Mouse (Mus musculus): ENCODE results near the gene Rpl15.

The Rpl15 gene

DNA sequence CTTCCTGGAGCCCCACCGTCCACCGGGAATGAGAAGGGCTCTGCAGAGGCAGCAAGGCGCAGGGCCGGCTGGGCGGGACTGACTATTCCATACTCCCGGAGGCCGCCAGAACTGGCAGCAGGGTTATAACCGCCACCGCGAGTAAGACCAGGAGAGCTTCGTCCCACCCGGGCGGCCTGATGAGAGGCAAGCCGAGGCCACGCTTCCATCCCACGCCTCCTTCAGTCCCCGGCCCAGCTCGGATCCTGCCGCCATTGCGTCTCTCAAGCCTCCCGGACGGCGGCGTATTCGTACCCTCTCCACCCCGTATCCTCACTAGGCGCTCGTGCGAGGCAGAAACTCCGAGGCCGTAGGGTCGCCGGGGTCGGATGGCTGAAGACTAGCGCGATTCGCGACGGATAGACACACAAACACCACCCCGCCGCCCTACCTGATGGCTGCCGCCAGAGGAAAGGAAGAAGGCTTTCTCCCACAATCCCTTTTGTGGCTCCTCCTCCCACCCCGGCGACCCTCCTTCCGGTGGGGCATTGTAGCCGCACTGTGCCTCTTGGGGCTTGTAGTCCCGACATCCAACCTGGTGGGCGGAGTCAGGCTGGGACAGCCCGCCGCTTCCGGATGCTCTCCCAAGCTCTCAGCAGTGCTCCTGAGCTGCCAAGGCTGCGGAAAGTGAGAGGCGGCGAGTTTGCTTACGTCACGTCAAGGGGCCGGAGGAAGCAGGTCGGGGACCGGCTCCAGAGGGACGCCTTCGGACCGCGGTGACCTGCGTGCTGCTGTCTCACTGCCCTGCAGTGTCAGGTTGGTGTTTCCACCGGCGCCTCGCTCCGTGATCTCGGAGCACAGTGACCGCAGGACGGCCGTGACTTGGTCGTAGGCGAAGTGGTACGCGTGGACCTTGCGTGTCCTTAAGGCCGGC, at the start of gene Rpl15, which contains the start of gene Nkiras1:
TSS of gene Rpl15 (minus strand) at position 863 of the 913 bp plus-strand sequence.
TSS of gene Nkiras1 (plus strand) at position 608 of the 913 bp plus-strand sequence.
- in situ Hi-C loops (cut with MboI, MseI) = loop anchor here (5.0 kb wide), 1 partner anchor 57 kb away; no protein-coding TSS in a partner anchor

DNA sequence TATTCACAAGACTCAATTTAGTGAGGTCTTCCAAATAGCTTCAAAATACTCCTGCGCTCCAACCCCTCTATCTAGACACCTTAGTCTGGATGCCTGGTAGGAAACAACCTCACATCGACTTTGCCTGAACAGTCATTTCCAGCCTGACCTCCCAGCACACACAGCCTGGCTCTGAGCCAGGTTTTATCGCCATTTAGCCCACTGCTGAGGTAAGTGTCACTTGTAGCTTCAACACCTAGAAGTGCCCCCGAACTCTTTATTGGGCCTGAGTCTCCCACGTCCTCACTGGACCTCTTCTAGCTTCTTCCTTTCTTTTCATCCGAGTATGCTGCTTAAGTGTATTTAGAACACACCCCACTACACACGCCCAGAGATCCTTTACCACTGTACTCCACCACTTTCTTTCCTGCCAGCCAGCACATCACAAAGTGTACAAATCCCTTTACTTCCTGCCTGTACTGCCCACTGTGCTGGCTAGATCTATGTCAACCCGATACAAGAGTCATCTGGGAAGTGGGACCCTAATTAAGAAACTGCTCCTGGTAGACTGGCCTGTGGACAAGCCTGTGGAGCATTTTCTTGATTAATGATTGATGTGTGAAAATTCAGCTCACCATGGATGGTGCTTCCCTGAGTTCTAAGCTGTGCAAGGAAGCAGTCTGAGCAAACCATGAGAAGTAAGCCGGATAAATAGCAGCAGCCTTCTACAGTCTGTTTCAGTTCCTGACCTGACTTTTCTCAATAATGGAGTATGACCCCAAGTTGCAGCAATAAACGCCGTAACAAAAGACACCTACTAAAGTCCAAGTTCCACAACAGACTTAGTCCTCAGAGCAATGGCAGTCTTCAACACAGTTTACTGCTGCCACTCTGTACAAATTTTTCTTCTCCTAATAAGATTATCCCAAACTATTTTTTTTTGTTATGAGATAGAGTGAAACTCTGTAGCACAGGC, 46.5 kb upstream of the Rpl15 start:
- in situ Hi-C loops (cut with MboI, MseI) = no loop called here

DNA sequence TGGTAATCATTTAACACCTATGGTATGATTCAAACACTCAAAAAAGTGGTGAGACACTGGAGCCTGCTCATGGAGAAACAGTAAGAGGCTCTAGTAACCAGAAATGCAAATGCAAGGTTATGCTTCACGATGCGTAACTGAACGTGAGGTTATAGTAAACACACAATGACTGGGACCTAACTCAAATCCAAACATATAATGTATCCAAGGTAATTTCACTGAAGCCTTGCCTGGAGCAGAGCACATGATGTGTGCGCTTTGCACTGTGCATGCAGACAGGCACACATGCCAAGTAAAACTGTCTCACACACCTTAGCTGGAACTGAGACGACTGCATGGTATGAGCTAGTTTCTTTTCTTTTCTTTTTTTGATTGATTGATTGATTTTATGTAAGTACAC, 33.0 kb upstream of the Rpl15 start:
- in situ Hi-C loops (cut with MboI, MseI) = no loop called here

DNA sequence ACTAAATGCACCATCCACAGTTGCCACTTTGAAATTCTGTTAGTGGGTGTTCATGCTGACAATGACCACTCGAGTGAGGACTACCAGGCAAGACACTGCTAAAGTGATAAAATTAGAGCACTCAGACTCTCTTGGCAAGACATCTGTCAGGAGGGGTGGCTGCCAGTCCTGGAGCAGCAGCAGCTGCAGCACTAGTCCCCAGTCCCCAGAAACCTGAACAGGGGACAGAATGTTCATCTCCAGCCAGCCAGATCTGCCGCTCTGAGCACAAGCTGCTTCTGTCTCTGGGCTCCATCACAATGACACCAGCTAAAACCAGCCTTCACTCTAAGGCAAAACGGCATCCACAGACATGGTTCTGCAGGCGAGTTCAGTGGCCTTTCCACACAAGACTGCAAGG, 32.1 kb upstream of the Rpl15 start:
- in situ Hi-C loops (cut with MboI, MseI) = no loop called here

DNA sequence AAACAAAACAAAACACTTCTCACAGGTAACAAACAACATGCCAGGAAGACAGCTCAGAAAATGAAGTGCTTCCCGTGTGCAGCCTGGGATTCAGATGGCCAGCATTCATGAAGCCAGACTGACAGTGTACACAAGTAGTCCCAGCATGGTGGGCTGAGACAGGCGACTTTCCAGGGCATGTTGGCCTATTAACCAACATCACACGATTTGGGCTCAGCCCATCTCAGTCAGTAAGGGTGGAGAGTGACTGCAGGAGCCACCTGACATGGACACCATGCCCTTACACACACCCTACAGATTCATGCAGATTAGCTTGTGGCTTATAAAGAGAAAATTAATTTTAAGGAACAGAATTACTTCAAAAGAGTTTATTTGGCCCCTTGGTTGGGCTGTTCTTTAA, 31.6 kb upstream of the Rpl15 start:
- in situ Hi-C loops (cut with MboI, MseI) = no loop called here

DNA sequence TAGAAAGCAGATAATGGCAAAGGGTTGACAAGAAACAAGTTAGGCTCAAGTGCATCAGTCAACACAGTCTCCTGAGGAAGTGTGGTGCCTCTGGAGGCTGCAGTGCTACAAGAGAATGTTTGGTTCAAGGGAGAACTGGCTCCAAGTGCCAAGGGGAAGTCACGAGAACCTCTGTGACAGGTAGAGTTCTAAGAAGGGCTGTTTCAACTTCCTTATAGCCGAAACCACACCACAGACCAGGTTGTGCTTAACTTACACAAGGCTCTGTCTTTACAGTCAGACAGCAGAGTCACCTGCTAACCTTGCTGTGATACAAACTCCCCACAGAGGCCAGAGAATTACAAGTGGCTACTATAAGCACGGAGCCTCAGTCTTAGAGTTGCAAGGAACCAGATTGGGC, 30.4 kb upstream of the Rpl15 start:
- in situ Hi-C loops (cut with MboI, MseI) = no loop called here

DNA sequence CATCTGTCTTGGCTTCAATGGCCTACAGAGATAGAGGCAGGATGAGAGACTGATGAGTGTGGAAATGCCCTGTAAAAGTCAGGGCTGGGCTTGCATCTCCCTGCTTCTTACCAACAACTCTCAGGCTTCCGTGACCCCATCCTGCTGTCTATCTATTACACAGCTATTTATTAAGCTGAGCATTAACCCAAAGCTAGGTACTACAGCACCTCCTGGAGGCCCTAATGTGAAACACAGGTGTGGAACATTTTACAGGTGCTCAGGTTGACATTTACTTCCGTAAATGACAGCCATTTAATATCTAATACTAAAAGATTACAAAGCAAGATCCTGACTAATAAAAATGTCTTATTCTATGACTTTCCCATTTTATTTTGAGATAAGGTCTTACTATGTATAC, 29.5 kb upstream of the Rpl15 start:
- in situ Hi-C loops (cut with MboI, MseI) = no loop called here

DNA sequence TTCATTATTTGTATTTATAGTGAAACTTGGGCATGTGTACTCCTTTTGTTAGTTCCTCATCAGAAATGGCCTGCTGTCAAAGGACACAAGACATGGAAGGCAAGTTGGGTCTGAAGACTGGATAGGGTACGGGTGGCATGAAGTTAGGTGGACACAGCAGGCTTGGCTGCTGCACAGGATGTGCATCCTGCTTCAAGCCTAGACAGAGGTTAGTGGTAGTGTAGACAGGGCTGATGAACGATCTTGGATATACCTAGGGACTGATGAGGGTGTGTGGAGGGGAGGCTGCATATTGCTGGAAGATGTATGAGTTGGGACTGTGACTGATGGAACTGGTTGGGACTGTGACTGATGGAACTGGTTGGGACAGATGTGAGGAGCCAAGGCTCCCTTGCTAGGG, 27.7 kb upstream of the Rpl15 start:
- in situ Hi-C loops (cut with MboI, MseI) = no loop called here

DNA sequence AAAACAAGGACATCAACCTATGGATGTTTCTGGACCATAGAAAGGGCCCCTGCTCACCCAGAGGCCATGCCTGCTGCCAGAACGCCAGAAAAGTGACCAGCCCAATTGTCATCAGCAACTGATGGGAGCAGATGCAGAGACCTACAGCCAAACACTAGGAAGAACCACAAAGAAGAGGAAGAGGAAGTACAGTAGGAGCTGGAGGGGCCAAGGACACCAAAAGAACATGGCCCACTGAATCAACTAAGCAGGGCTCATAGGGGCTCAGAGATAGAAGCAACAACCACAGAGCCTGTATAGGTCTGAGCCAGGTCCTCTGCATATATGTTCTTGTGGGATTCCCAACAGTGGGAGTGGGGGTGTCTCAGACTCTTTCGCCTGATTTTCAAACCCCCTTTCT, 26.2 kb upstream of the Rpl15 start:
- in situ Hi-C loops (cut with MboI, MseI) = no loop called here

DNA sequence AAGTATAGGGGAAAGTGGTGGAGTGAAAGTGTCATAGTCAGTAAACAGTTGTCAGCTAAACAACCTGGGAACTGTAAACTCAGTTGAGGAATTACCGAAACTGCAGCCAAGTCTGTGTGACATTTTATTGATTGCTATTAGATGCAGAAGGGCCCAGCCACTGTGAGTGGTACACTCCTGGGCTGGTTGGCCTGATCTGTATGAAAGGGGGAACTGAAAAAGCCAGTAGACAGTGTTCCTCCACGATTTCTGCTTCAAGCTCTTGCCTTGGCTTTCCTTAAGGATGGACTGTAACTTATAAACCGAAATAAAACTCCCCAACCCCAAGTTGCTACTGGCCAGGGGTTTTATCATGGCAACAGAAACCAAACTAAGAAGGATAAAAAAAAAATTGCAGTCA, 21.4 kb upstream of the Rpl15 start:
- in situ Hi-C loops (cut with MboI, MseI) = no loop called here

DNA sequence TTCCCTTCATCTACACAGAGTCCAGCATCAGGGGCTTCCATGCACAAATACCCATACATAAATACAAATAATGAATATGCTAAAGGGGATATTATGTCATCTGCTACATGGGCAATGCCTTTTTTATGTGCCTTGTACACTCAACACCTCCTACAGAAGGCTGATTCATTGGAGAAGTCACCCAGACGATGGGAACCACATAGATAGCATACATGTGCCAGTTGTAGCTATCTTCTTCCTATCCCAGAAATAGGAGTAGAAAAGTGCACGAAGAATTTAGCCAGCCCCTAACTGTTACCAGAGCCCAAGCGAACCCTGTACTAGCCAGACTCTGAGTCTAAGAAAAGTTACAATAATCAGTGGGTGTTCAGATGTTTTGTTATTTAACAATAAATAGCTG, 20.9 kb upstream of the Rpl15 start:
- in situ Hi-C loops (cut with MboI, MseI) = no loop called here

DNA sequence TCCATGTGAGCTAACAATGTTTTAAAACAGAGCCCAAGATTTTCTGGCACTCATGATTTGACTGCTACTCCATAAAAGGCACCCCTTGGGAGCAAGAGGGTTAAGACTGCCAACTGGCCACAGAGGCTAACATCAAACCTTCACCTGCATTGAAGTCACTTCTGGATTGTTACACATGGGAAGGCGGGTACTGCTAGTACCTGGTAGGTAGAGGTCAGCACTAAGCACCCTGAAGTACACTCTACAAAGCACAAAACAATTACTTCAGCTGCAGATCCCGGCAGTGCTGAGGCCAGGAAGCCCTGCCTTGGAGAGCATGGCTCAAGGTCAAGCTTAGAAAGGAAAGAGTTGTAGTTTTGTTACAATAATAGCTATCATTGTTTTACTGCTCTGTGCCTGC, 16.2 kb upstream of the Rpl15 start:
- in situ Hi-C loops (cut with MboI, MseI) = no loop called here

DNA sequence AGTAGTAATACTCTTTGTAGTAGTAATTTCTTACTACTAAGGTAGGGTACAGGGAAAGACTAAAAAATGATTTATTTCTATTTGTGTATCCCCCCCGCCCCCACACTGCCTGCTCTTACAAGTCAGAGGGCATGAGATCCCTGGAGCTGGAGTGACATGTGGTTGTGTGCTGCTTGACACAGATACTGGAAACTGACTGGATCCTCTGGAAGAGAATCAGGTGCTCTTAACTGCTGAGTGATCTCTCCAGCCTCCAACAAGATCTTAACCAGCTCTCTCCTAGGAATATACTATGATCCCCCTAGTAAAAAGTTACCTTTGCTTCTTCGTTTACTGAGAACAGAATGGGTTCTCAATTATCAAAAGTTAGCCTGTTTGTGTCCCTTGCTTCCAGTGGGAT, 15.2 kb upstream of the Rpl15 start:
- in situ Hi-C loops (cut with MboI, MseI) = no loop called here

DNA sequence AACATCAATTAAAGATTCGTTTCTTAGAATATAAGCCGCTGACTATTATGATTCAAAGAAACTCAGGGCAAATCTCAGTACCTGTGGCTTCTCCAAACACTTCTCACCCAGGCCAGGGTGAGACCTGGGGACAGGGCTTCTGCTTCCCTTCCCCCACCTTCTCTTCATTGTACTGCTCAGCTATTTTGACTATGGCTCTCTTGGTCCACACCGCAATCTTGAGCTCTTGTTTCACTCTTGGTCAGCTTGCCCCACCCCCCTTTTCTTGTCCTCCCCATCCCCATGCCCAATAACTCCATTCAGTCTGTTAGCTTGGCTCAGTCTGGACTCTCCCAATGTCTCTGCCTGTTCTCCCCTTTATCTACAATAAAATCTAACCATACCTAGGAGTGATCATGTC, 14.3 kb upstream of the Rpl15 start:
- in situ Hi-C loops (cut with MboI, MseI) = no loop called here

DNA sequence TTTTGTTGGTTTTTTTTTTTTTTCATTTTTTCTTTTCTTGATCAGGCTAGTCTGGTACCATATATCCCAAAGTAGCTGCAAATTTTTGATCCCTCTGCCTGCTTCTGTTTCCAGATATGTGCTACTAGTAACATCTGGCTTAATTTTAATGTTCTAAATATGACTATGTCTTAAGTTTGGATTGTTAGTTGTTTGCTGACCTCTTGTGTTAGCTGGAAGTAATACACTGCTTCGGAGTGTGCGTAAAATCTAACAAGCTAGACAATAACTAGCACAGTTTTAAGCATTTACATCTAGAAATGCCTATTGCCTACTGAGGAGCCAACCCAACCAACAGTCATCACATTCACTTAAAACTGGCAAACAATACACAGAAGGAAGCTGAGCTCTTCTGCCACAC, 13.4 kb upstream of the Rpl15 start:
- in situ Hi-C loops (cut with MboI, MseI) = no loop called here

DNA sequence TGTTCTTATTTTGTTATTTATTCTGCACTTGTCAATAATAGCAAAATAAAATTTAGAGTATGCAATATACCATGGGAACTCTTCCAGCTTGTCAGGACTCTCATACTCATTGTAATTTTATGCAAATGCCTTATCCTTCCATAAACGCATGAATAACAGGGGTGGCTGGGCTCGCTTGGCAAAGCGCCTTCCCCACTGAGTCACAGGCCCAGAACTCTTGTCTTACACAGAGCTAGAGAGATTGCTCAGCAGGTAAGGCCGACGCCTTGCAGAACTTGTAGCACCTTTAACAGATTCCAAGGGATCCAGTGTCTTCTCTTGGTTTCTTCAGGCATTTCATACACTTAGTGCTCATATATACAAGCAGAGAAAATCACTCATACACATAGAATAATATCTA, 9.2 kb upstream of the Rpl15 start:
- in situ Hi-C loops (cut with MboI, MseI) = no loop called here

DNA sequence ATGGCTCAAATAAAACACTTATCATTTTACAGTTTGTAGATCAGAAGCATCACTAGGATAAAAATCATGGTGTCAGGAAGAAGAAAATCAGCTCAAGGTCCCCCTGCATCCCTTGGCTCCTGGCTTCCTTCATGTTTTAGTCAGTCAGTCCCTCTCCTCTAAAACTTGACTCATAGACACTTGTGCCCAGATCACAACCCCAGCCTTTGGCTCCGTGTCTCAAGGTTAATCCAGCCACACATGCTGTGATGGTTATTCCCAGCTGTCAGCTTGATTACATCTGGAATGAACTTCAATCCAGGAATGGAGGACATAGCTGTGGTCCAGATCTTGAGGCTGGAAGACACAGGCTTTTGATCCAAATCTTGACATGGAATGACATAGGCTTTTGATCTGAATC, 3.3 kb upstream of the Rpl15 start:
- in situ Hi-C loops (cut with MboI, MseI) = loop anchor here (5.0 kb wide), 1 partner anchor 53 kb away; no protein-coding TSS in a partner anchor

DNA sequence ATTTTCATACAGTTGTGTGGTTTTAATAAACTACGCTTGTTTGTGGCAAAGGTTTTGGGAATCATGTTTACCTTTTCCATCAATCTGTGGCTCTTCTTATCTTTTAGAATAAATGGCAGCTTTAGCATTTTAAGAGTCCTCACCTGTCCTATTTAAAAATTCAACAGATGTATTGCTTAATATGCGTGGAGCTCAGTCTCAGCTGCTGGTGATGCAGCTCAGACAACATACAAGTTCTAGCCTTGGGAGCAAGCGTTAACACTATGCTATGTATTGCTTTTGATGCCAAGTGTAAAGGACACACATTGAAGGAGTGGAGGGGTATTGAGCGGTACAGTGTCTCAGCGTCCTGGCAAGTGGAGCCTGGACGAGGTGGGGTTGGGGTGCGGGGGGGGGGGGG, 475 bp upstream of the Rpl15 start:
- in situ Hi-C loops (cut with MboI, MseI) = loop anchor here (5.0 kb wide), 1 partner anchor 56 kb away; no protein-coding TSS in a partner anchor

DNA sequence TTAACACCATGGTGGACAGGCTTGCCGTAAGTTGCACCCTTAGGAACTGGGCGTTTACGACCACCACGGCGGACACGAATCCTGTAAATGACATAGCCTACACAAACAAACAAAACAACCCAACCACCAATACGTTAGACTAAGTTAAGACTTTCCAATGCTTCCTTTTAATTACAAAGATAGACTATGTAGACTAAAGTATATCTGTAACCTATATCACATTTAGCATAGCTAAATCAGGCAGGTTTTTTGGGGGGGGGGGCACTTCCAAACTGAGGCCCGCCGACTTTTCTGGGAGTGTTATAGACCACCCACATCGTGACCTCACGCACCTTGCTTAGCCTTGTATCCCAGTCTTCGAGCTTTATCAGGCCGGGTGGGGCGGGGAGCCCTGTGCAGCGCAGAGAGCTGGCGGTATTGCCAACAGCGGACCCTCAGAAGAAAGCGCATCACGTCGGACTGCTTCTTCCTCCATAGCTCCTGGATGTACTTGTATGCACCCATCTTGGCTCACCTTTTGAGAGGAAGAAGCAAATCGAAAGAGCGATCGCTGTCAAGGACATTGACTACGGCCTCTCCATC, 1.2 kb downstream of the Rpl15 start:
- in situ Hi-C loops (cut with MboI, MseI) = loop anchor here (5.0 to 10.0 kb wide), 2 partner anchors 57 to 1885 kb away; no protein-coding TSS in a partner anchor

DNA sequence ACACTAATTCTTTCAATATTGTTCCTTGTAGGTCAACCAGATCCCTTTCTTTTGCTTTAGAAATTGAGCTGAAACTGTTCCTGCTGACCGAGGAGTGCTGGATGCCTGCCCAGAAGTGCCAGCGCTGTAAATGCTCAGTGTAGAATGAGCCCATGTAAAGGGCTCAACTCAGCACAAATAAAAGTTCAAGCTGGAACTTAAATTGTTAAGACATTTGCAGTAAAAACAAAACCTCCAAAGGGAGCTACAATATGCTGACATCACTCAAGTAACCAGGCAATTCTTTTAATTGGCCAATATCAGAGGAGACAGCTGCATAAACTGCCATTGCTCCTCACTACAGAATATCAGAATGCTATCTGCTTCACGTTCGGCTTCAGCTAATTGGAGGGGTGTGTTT, 7.8 kb downstream of the Rpl15 start:
- in situ Hi-C loops (cut with MboI, MseI) = loop anchor here (10.0 kb wide), 1 partner anchor 1879 kb away; no protein-coding TSS in a partner anchor

DNA sequence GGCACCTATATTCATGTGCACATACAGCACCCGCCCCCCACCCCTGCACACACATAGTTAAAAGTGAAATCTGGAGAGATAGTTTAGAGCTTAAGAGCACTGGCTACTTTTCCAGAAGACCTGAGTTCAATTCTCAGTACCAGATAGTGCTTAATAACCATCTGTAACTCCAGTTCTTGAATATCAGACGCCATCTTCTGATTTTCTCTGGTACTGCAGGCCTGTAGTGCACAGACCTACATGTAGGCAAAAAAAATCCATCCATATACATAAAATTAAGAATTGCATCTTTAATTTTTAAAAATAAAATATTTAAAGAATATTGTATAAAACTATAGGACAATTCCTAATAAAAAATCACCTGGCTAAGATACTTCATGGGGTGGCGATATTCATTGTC, 10.0 kb downstream of the Rpl15 start:
- in situ Hi-C loops (cut with MboI, MseI) = loop anchor here (10.0 kb wide), 1 partner anchor 1876 kb away; no protein-coding TSS in a partner anchor

Data from T-helper 1 cell (primary cell).